Mouse (Mus musculus): ENCODE results near the gene Cyp4a10. TPM values are rescaled to one million over a fixed set of nuclear protein-coding genes. Genes with fewer than 3 reads are reported as not detected.
"Not testable (repeated sequence)": the region's sequence is repeated elsewhere in the genome, so short reads cannot be mapped to it uniquely, and the experiment has no call there.

Cyp4a10 gene
- not detected in 2 replicates for polyA plus RNA-seq (2015; fragmentation: Nextera tagmentation; extraction: Ambion mirVana)

DNA sequence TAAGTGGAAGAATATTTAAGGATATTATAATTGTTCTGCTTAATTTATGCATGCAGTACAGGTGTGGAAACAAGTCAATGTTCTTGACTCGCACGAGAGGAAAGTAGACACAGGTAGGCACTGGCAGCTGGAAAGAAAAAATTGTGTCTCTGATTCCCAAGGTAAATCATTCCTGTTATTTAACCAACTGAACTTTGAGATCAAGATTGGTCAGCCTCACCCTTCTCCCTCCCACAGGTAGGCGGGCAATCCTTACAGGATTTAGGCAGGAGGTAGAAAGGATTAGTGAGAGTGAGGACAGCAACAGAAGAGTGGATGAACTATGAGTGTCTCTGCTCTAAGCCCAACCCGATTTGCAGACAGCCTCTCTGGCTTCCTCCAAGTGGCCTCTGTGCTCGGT is at the start of gene Cyp4a10:
Gene Cyp4a10, plus strand, starts transcription at position 265 of the 400 bp plus-strand sequence.
- H3K9ac ChIP-seq (ENCODE audit: low read depth, low read length); H3K4me2 ChIP-seq (ENCODE audit: low read length); H3K27me3 ChIP-seq (replicated peaks; ENCODE audit: control insufficient read depth, insufficient read depth, low read length); H3K9me3 ChIP-seq (ENCODE audit: control insufficient read depth, low read length); H3K27ac ChIP-seq (ENCODE audit: low read depth, low read length); H3K4me1 ChIP-seq (ENCODE audit: control insufficient read depth, insufficient read depth, low read depth, low read length); H3K36me3 ChIP-seq (ENCODE audit: control insufficient read depth, insufficient read depth, low read length); H3K4me3 ChIP-seq (ENCODE audit: low read length); ATAC-seq: not testable (repeated sequence)
- 88% methylated on average over 5 of the region's 5 CpGs for WGBS

GRCm38 (mm10) chr4:115473585-115473984 is 44.5 kb upstream of the Cyp4a10 start:
- not testable (repeated sequence) for H3K4me1 ChIP-seq (ENCODE audit: control insufficient read depth, insufficient read depth, low read depth, low read length); ATAC-seq; H3K9me3 ChIP-seq (ENCODE audit: control insufficient read depth, low read length); H3K27ac ChIP-seq (ENCODE audit: low read depth, low read length); H3K27me3 ChIP-seq (replicated peaks; ENCODE audit: control insufficient read depth, insufficient read depth, low read length); H3K4me3 ChIP-seq (ENCODE audit: low read length); H3K36me3 ChIP-seq (ENCODE audit: control insufficient read depth, insufficient read depth, low read length); H3K4me2 ChIP-seq (ENCODE audit: low read length); H3K9ac ChIP-seq (ENCODE audit: low read depth, low read length)
- WGBS, result 80% methylated on average over 3 of the region's 3 CpGs

- H3K27me3 ChIP-seq (replicated peaks; ENCODE audit: control insufficient read depth, insufficient read depth, low read length); H3K4me1 ChIP-seq (ENCODE audit: control insufficient read depth, insufficient read depth, low read depth, low read length); H3K9me3 ChIP-seq (ENCODE audit: control insufficient read depth, low read length); H3K9ac ChIP-seq (ENCODE audit: low read depth, low read length); ATAC-seq; H3K4me2 ChIP-seq (ENCODE audit: low read length); H3K4me3 ChIP-seq (ENCODE audit: low read length); H3K27ac ChIP-seq (ENCODE audit: low read depth, low read length); H3K36me3 ChIP-seq (ENCODE audit: control insufficient read depth, insufficient read depth, low read length): not testable (repeated sequence)
Measured at GRCm38 (mm10) chr4:115476051-115476450, 42.0 kb upstream of the Cyp4a10 start.

DNA sequence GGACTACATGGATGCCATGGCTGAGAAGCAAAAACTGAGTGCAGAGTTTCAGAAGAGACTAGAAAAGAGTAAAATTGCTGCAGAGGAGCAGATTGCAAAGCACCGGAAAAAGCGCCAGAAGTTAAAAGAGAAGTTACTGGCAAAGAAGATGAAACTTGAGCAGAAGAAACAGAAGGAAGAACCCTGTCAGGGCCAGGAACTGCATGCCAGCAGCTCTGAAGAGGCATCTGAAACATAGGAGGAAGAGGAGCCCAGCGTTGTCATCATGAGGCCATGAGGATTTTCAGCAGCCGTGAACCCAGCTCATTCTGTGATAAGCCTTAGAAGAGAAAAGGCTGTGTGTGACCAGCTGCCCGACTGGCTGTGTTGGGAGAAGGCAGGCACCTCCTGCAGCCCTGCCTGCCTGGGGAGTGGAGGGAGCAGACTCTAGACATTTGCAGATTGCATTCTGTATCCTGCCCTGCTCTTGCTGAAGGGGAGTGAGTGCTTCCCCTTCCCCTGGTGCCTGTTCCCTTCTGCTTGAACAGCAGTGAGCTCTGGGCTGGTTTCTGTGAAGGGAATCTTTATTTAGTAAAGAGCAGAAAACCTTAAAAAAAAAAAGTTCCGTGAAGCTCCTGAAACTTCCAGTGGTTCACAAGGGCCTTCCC is 36.9 kb upstream of the Cyp4a10 start:
- no peak overlapping the region for H3K9ac ChIP-seq (ENCODE audit: low read depth, low read length)
- no peaks in the 10 kb centered on the region for H3K36me3 ChIP-seq (ENCODE audit: control insufficient read depth, insufficient read depth, low read length)
- no peak overlapping the region for H3K27ac ChIP-seq (ENCODE audit: low read depth, low read length)
- H3K4me2 ChIP-seq (ENCODE audit: low read length), result no peak overlapping the region
- no peaks in the 10 kb centered on the region for H3K4me1 ChIP-seq (ENCODE audit: control insufficient read depth, insufficient read depth, low read depth, low read length)
- no peaks in the 10 kb centered on the region for H3K27me3 ChIP-seq (replicated peaks; ENCODE audit: control insufficient read depth, insufficient read depth, low read length)
- no peaks in the 10 kb centered on the region for H3K9me3 ChIP-seq (ENCODE audit: control insufficient read depth, low read length)
- H3K4me3 ChIP-seq (ENCODE audit: low read length), result no peak overlapping the region
- WGBS, result 80% methylated on average over 6 of the region's 6 CpGs
- no peak for ATAC-seq

DNA sequence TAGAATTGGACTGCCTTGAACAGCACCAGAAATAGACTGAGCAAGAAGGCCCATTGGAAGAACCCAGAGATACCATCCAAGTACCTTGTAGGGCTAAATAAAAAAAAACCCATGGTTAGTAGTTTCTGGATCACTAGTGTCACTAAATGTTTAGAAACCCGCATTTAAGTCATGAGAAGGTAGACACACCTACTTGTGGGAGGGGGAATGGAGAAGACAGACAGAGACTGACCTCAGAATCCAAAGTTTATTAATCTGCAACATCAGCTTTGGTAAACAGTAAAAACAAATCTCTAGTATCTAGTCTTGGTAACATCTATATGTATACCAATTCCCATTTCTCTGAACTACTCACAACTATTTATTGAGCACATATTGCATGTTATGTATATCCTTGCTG is 22.1 kb upstream of the Cyp4a10 start, which contains the start of gene Cyp4a14:
Gene Cyp4a14, minus strand, starts transcription at position 142 of the 400 bp plus-strand sequence.
- Histone ChIP-seq H3K9me3 (ENCODE audit: control insufficient read depth, low read length) (no peaks in the 10 kb centered on the region), H3K36me3 (ENCODE audit: control insufficient read depth, insufficient read depth, low read length) (no peaks in the 10 kb centered on the region), H3K4me3 (ENCODE audit: low read length) (no peak within 1 kb of the TSS), H3K4me2 (ENCODE audit: low read length) (no peak within 1 kb of the TSS), H3K4me1 (ENCODE audit: control insufficient read depth, insufficient read depth, low read depth, low read length) (no peaks in the 10 kb centered on the region), H3K27me3 (replicated peaks; ENCODE audit: control insufficient read depth, insufficient read depth, low read length) (no peaks in the 10 kb centered on the region), H3K27ac (ENCODE audit: low read depth, low read length) (no peak within 1 kb of the TSS), H3K9ac (ENCODE audit: low read depth, low read length) (no peak within 1 kb of the TSS)
- WGBS, result 91% methylated on average over 1 of the region's 1 CpGs
- no peak for ATAC-seq

GRCm38 (mm10) chr4:115497466-115497865 is 20.6 kb upstream of the Cyp4a10 start:
- 86% methylated on average over 3 of the region's 3 CpGs for WGBS
- Histone ChIP-seq H3K4me3 (ENCODE audit: low read length) (no peak overlapping the region), H3K4me1 (ENCODE audit: control insufficient read depth, insufficient read depth, low read depth, low read length) (no peaks in the 10 kb centered on the region), H3K27me3 (replicated peaks; ENCODE audit: control insufficient read depth, insufficient read depth, low read length) (no peaks in the 10 kb centered on the region), H3K36me3 (ENCODE audit: control insufficient read depth, insufficient read depth, low read length) (no peaks in the 10 kb centered on the region), H3K4me2 (ENCODE audit: low read length) (no peak overlapping the region), H3K27ac (ENCODE audit: low read depth, low read length) (no peak overlapping the region), H3K9me3 (ENCODE audit: control insufficient read depth, low read length) (no peaks in the 10 kb centered on the region), H3K9ac (ENCODE audit: low read depth, low read length) (no peak overlapping the region)
- ATAC-seq, result no peak

DNA sequence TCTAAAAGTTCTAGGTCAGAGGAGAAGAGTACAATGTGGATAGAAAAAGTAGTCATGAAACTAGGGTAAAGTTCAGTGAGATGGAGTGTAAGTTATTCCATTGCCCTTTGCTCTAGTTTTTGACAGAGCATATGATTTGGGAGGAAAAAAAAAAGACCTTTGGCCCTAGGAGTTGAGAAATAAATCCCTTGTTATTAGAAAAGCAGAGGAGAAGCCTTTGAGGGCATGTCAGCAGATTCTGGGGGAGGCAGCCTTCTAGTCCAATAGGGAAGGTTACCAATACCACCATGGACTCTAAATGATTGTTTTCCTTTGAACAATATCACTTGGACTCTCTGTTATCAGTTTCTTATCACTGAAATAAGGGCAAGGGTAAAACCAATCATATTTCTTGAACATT is 4.1 kb upstream of the Cyp4a10 start:
- not testable (repeated sequence) for H3K4me1 ChIP-seq (ENCODE audit: control insufficient read depth, insufficient read depth, low read depth, low read length); H3K27ac ChIP-seq (ENCODE audit: low read depth, low read length); H3K4me3 ChIP-seq (ENCODE audit: low read length); H3K9ac ChIP-seq (ENCODE audit: low read depth, low read length); H3K27me3 ChIP-seq (replicated peaks; ENCODE audit: control insufficient read depth, insufficient read depth, low read length); H3K9me3 ChIP-seq (ENCODE audit: control insufficient read depth, low read length); ATAC-seq; H3K4me2 ChIP-seq (ENCODE audit: low read length); H3K36me3 ChIP-seq (ENCODE audit: control insufficient read depth, insufficient read depth, low read length)

DNA sequence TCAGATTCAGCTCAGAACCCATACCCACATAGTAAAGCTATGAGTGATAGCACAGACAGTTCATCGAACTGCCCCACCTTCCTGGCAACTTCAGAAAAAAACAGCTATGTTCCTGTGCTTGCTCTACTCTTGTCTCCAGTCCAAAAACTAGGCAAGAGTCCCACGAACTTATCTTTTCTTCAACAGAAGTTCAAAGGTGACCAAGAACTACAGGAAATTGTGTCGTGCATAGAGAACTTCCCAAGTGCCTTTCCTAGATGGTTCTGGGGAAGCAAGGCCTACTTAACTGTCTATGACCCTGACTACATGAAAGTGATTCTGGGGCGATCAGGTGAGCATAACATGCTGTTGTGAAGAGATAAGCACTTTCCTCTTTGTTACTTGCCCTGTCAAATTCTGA is 1.4 kb downstream of the Cyp4a10 start:
- H3K4me1 ChIP-seq (ENCODE audit: control insufficient read depth, insufficient read depth, low read depth, low read length), result no peaks in the 10 kb centered on the region
- no peaks in the 10 kb centered on the region for H3K36me3 ChIP-seq (ENCODE audit: control insufficient read depth, insufficient read depth, low read length)
- H3K27me3 ChIP-seq (replicated peaks; ENCODE audit: control insufficient read depth, insufficient read depth, low read length), result no peaks in the 10 kb centered on the region
- H3K4me2 ChIP-seq (ENCODE audit: low read length), result no peak overlapping the region
- H3K27ac ChIP-seq (ENCODE audit: low read depth, low read length), result no peak overlapping the region
- WGBS, result 88% methylated on average over 4 of the region's 4 CpGs
- no peaks in the 10 kb centered on the region for H3K9me3 ChIP-seq (ENCODE audit: control insufficient read depth, low read length)
- ATAC-seq, result no peak
- no peak overlapping the region for H3K4me3 ChIP-seq (ENCODE audit: low read length)
- H3K9ac ChIP-seq (ENCODE audit: low read depth, low read length), result no peak overlapping the region

DNA sequence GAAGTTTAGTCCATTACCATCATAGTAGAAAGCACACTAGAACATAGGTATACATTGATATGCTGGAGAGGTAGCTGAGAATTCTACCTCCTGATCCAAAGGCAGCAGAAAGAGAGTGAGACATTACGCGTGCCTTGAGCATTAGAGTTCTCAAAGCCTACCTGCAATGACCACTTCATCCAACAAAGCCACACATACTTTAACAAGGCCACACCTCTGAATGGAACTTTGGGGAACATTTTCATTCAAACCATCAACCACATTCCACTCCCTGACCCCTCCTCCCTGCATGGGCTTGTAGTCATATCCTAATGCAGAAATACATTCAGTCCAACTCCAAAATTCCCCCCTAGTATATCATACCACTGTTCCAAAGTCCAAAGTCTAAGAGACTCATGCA is 3.7 kb downstream of the Cyp4a10 start:
- H3K27me3 ChIP-seq (replicated peaks; ENCODE audit: control insufficient read depth, insufficient read depth, low read length), result no peaks in the 10 kb centered on the region
- 93% methylated on average over 2 of the region's 2 CpGs for WGBS
- H3K9me3 ChIP-seq (ENCODE audit: control insufficient read depth, low read length), result no peaks in the 10 kb centered on the region
- no peaks in the 10 kb centered on the region for H3K36me3 ChIP-seq (ENCODE audit: control insufficient read depth, insufficient read depth, low read length)
- no peak for ATAC-seq
- H3K27ac ChIP-seq (ENCODE audit: low read depth, low read length), result no peak overlapping the region
- H3K4me2 ChIP-seq (ENCODE audit: low read length), result no peak overlapping the region
- no peak overlapping the region for H3K4me3 ChIP-seq (ENCODE audit: low read length)
- no peak overlapping the region for H3K9ac ChIP-seq (ENCODE audit: low read depth, low read length)
- no peaks in the 10 kb centered on the region for H3K4me1 ChIP-seq (ENCODE audit: control insufficient read depth, insufficient read depth, low read depth, low read length)

DNA sequence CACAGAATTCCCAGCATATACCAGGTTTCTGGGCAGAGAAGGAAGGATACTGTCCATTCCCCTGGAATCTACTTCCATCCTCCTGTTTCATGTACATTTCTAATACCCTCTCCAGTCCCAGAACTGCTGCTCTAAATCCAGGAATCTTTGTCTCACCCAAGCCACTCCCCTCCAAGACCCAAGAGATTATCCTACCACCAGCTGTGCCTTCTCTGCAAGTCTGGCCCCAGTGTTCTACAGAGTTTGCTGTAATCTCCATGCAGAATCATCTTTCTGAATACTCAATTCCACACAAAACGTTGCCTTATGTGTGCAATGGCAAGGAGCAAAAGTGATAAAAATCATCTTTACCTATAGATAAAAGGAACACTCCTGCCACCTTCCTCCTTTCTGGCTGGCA is 27.0 kb downstream of the Cyp4a10 start:
- no peaks in the 10 kb centered on the region for H3K27me3 ChIP-seq (replicated peaks; ENCODE audit: control insufficient read depth, insufficient read depth, low read length)
- no peaks in the 10 kb centered on the region for H3K4me1 ChIP-seq (ENCODE audit: control insufficient read depth, insufficient read depth, low read depth, low read length)
- H3K9ac ChIP-seq (ENCODE audit: low read depth, low read length), result no peak overlapping the region
- no peak overlapping the region for H3K4me2 ChIP-seq (ENCODE audit: low read length)
- 49% methylated on average over 1 of the region's 1 CpGs for WGBS
- H3K9me3 ChIP-seq (ENCODE audit: control insufficient read depth, low read length), result no peaks in the 10 kb centered on the region
- no peaks in the 10 kb centered on the region for H3K36me3 ChIP-seq (ENCODE audit: control insufficient read depth, insufficient read depth, low read length)
- ATAC-seq, result no peak
- H3K27ac ChIP-seq (ENCODE audit: low read depth, low read length), result no peak overlapping the region
- no peak overlapping the region for H3K4me3 ChIP-seq (ENCODE audit: low read length)

Measured in hindbrain, embryonic 16.5 days (tissue).